Mouse (Mus musculus) erythroblast, embryonic 14.5 days (primary cell): ENCODE data around the gene AK157302. TPM values are rescaled to one million over a fixed set of nuclear protein-coding genes. Genes with fewer than 3 reads are reported as not detected.
"Not testable (repeated sequence)": the region's sequence is repeated elsewhere in the genome, so short reads cannot be mapped to it uniquely, and the experiment has no call there.

Experiments
- H3K27me3 ChIP-seq: 2 replicates; pipeline ENCODE4 v1.6.1; 2012; ENCODE audit warnings: inconsistent platforms; ENCODE audit not compliant: control insufficient read depth
- H3K36me3 ChIP-seq: 2 replicates; pipeline ENCODE4 v1.6.1; 2012; ENCODE audit warnings: mild to moderate bottlenecking, inconsistent platforms; ENCODE audit not compliant: control insufficient read depth
- H3K4me1 ChIP-seq: 2 replicates; pipeline ENCODE4 v1.6.1; 2012; ENCODE audit warnings: inconsistent platforms; ENCODE audit not compliant: control insufficient read depth
- H3K4me3 ChIP-seq: replicated peaks from 2 replicates; pipeline ENCODE3; 2012; ENCODE audit warnings: moderate library complexity, mild to moderate bottlenecking, inconsistent platforms
- H3K9me3 ChIP-seq: 2 replicates; pipeline ENCODE4 v1.6.1; 2012; ENCODE audit warnings: low read length, inconsistent platforms, mixed read lengths; ENCODE audit not compliant: control insufficient read depth
- GATA1 ChIP-seq: IDR thresholded peaks from 2 replicates; pipeline ENCODE4 v1.6.1; 2012; ENCODE audit warnings: low read length, inconsistent platforms, mixed read lengths
- TAL1 ChIP-seq: IDR thresholded peaks from 3 replicates; pipeline ENCODE4 v1.6.1; 2012; ENCODE audit warnings: low read length, inconsistent platforms, mixed read lengths
- polyA plus RNA-seq: library from polyadenylated mRNA; stranded (reverse); fragments of >175 nt; gene quantifications from 2 replicates; pipeline ENCODE4 v1.2.3, GENCODE M21; 2012

Gene AK157302
- polyA plus RNA-seq, 1 experiment, result 0.06 TPM

DNA sequence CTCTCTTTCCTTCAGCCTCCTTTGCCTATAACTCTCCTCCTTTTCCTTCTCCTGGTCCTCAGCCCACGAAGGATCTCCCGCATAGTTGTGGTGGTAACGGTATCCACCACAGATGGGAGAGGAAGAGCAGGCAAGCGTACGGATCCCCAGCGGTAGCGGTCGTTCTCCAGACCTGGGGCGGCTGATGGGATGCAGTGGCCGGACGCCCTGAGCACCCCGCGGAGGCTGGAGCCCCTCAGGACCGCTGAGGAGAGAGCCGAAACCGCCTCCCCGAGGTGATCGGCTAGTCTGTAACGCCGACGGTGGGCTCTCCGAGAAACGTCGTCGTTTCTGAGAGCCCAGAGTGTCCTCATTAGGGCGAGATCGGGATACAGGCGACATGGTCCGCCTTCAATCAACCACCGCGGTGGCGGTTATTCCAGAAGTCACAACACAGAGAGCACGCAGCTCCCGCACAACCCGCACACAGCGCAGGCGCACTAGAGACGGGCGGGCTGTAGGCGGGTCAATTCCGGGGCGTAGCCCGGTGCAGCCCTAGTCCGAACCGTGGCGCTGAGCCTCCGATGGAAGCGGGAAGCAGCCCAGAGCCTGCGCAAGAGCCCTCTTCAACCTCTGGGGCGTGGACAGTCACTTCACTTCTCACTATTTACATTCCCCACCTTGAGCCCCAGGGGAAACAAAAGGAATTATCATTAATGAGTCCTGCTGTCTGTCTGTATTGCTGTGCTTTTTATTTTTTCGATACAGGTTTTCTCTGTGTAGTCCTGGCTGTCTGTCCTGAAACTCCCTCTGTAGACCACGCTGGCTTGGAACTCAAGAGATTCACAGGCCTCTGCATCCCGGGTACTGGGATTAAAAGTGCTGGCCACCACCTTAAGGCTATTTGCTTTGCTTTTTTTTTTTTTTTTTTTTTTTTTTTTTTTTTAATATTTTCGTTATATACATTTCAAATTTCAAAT lies 26.7 kb upstream of the AK157302 start, which contains the start of gene Nkapl:
Nkapl (minus strand) TSS at position 449 of the 959 bp plus-strand sequence.
- H3K9me3 ChIP-seq, result no peaks in the 10 kb centered on the region

DNA sequence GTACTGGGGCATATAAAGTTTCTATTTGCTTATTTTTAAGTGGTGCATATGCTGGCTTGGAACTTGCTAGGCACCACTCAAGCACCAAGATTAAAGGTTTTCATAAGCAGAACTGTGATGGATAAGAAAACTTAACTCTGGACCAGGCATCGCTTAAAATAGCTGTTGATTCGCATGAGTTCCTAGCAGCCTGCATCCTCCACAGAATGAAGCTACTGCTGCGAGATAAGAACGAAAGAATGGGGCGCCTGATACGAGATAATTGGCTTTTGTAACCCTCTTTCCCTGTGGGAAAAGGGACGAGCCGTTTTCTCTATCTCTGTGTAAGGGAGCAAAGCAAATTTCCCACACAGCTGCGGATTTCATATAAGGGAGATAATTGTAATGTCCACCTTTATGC lies 25.9 kb upstream of the AK157302 start:
- H3K9me3 ChIP-seq, result no peaks in the 10 kb centered on the region
- H3K36me3 ChIP-seq, result no peaks in the 10 kb centered on the region
- peaks cover 3% of the 10 kb centered on the region; the same call in 1 of the 2 replicates for H3K27me3 ChIP-seq
- peaks cover 64% of the 10 kb centered on the region for H3K4me1 ChIP-seq
- no peak for TF ChIP-seq TAL1
- no peak; the same call in 1 of the 2 replicates for TF ChIP-seq GATA1
- H3K4me3 ChIP-seq, result peak overlapping the region; percentile 22

More for the DNA sequence above, 26.7 kb upstream of the AK157302 start, which contains the start of gene Nkapl:
- Histone ChIP-seq H3K27me3 (peaks cover 3% of the 10 kb centered on the region; the same call in 1 of the 2 replicates), H3K36me3 (no peaks in the 10 kb centered on the region), H3K4me1 (peaks cover 61% of the 10 kb centered on the region), H3K4me3 (peak within 1 kb of the TSS; percentile 92)
- TF ChIP-seq TAL1 (no peak), GATA1 (no peak)

GRCm38 (mm10) chr13:21472427-21472826 lies 22.6 kb upstream of the AK157302 start:
- peak; percentile 25; the same call in 1 of the 2 replicates for TF ChIP-seq GATA1
- TF ChIP-seq TAL1, result 0 out of 3 replicates have a peak, but pooled peaks have one; percentile 14
- no peaks in the 10 kb centered on the region for H3K36me3 ChIP-seq
- H3K4me3 ChIP-seq, result peak overlapping the region; percentile 40
- no peaks in the 10 kb centered on the region; the same call in 1 of the 2 replicates for H3K27me3 ChIP-seq
- no peaks in the 10 kb centered on the region for H3K9me3 ChIP-seq
- peaks cover 60% of the 10 kb centered on the region for H3K4me1 ChIP-seq

GRCm38 (mm10) chr13:21478759-21479670 lies 16.0 kb upstream of the AK157302 start, which contains the start of the genes Zkscan4 and Gm10065:
Gene Zkscan4 (plus strand): TSS chr13:21478907.
Gene Gm10065 (minus strand): TSS chr13:21479441.
- H3K4me3 ChIP-seq, result peak within 1 kb of the TSS; percentile 62
- not testable (repeated sequence) for H3K36me3 ChIP-seq, H3K27me3 ChIP-seq, H3K9me3 ChIP-seq, H3K4me1 ChIP-seq

DNA sequence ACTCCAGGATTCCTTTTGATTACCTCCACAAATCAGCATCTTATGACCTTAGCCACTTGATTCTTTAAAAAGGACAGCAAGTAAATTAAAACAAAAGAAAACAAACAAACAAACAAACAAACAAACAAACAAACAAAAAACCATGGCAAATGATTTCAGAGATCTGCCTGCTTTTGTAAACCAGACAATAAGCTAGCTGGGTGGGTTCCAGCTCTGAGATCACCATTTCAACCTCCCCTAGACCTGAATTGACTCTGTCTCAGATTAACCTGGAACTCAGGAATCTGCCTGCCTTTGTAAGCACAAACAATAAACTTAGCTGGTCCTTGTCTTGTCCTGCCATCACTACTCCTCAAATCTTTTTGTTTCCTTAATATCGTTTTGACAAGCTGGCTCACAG lies 8.1 kb upstream of the AK157302 start:
- Histone ChIP-seq H3K4me3 (no peak overlapping the region), H3K9me3 (0 out of 2 replicates have a peak, but pooled peaks cover 2% of the 10 kb centered on the region), H3K27me3 (no peaks in the 10 kb centered on the region), H3K36me3 (no peaks in the 10 kb centered on the region), H3K4me1 (no peaks in the 10 kb centered on the region)
- TF ChIP-seq TAL1 (no peak), GATA1 (no peak)

DNA sequence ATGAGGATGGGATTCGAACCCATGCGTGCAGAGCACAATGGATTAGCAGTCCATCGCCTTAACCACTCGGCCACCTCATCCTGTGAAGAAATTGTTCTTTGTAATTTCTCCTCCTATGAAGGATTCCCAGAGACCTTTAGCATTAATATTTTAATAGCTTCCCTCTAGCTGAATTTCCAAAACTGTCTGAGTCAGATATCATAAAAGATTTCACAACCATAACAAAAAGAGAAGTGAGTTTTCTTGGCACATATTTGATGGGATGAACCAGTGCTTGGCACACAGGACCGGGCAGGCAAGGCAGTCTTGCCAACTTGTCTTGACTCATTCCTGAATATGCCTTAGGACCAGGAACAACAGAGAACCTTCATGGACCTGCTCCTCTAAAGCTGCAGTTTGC lies 2.2 kb upstream of the AK157302 start:
- Histone ChIP-seq H3K36me3 (no peaks in the 10 kb centered on the region), H3K4me3 (no peak overlapping the region), H3K27me3 (no peaks in the 10 kb centered on the region), H3K9me3 (no peaks in the 10 kb centered on the region), H3K4me1 (no peaks in the 10 kb centered on the region)
- TF ChIP-seq GATA1, result no peak
- no peak for TF ChIP-seq TAL1

DNA sequence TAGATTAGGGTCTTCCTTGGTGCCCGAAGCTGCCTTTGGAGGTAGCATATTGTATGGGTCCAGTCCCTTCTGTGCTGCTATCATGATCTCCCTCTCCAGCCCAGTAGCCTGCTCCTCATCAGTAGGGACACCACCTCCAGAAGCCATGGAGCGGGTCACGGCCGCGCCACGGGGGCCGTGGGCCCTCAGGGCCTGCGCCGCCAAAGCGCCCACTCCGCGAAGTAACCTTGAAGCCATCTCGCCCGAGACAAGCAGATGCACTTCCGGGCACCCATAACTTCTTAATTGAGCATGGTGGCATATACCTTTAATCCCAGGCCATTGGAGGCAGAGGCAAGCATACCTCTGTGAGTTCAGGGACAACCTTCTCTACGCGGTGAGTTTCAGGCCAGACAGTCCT lies 6.2 kb downstream of the AK157302 start, which contains the start of gene Gm11273:
Gm11273 (minus strand) TSS at position 237 of the 400 bp plus-strand sequence.
- H3K36me3 ChIP-seq, H3K4me3 ChIP-seq, H3K9me3 ChIP-seq, H3K4me1 ChIP-seq, H3K27me3 ChIP-seq: not testable (repeated sequence)

- Histone ChIP-seq H3K4me1 (peaks cover 12% of the 10 kb centered on the region), H3K36me3 (no peaks in the 10 kb centered on the region), H3K27me3 (peaks cover 2% of the 10 kb centered on the region; the same call in 1 of the 2 replicates), H3K4me3 (no peak overlapping the region), H3K9me3 (no peaks in the 10 kb centered on the region)
- TF ChIP-seq TAL1 (no peak), GATA1 (no peak)
Observed at GRCm38 (mm10) chr13:21502296-21502695, 7.3 kb downstream of the AK157302 start.
